Mouse (Mus musculus) lung, embryonic 16.5 days (tissue): ENCODE results near the gene Ubiad1. TPM values are rescaled to one million over a fixed set of nuclear protein-coding genes. Genes with fewer than 3 reads are reported as not detected.

Experiments
- ATAC-seq: fragments of 200-750 bp; cut with Nextera tagmentation; 2 replicates; pipeline ENCODE4 v1.8.0; 2017; ENCODE audit warnings: low read depth, mild to moderate bottlenecking, moderate library complexity
- H3K27ac ChIP-seq: fragments of 300-500 bp; sonication (generic); 2 replicates; pipeline ENCODE4 v1.5.1; 2014; ENCODE audit warnings: mild to moderate bottlenecking, control low read depth, low read length
- H3K27me3 ChIP-seq: fragments of 300-500 bp; sonication (generic); 2 replicates; pipeline ENCODE4 v1.6.1; 2014; ENCODE audit warnings: low read depth, low read length, mixed read lengths; ENCODE audit not compliant: control insufficient read depth, insufficient read depth
- H3K36me3 ChIP-seq: fragments of 300-500 bp; sonication (generic); 2 replicates; pipeline ENCODE4 v1.6.1; 2014; ENCODE audit warnings: low read length; ENCODE audit not compliant: control insufficient read depth, insufficient read depth
- H3K4me1 ChIP-seq: fragments of 300-500 bp; sonication (generic); replicated peaks from 2 replicates; pipeline ENCODE4 v1.6.1; 2014; ENCODE audit warnings: low read length, mixed read lengths; ENCODE audit not compliant: control insufficient read depth, insufficient read depth
- H3K4me2 ChIP-seq: fragments of 300-500 bp; sonication (generic); 2 replicates; pipeline ENCODE4 v1.6.1; 2014; ENCODE audit warnings: low read depth, low read length, control low read depth
- H3K4me3 ChIP-seq: fragments of 300-500 bp; sonication (generic); 2 replicates; pipeline ENCODE4 v1.5.1; 2014; ENCODE audit warnings: mild to moderate bottlenecking, low read length, control low read depth
- H3K9ac ChIP-seq: fragments of 300-500 bp; sonication (generic); 2 replicates; pipeline ENCODE4 v1.6.1; 2014; ENCODE audit warnings: low read length, control low read depth
- H3K9me3 ChIP-seq: fragments of 300-500 bp; sonication (generic); 2 replicates; pipeline ENCODE4 v1.6.1; 2016; ENCODE audit warnings: low read length; ENCODE audit not compliant: control insufficient read depth
- WGBS: fragments of 180-500 bp; shearing (Covaris S2); extraction: QIAGEN DNeasy Blood & Tissue Kit; methylation state at CpG from one replicate; pipeline ENCODE4 v1.1.7; 2014; 5-methylcytosine and 5-hydroxymethylcytosine counted together
- polyA plus RNA-seq: library from polyadenylated mRNA; unstranded; fragments of >200 nt; fragmentation: Nextera tagmentation; extraction: Ambion mirVana; gene quantifications from 2 replicates; pipeline ENCODE4 v1.2.1, GENCODE M21; 2015

Gene Ubiad1
- polyA plus RNA-seq, 1 experiment from 2014 or later, result 24.0 TPM

- Histone ChIP-seq H3K4me2 (no peak overlapping the region), H3K4me1 (no peaks in the 10 kb centered on the region), H3K9ac (no peak overlapping the region), H3K4me3 (no peak overlapping the region), H3K36me3 (peaks cover 59% of the 10 kb centered on the region), H3K27me3 (no peaks in the 10 kb centered on the region), H3K27ac (no peak overlapping the region), H3K9me3 (no peaks in the 10 kb centered on the region)
- 92% methylated on average over 12 of the region's 12 CpGs for WGBS
- no peak for ATAC-seq
Observed at GRCm38 (mm10) chr4:148460656-148461284, 16.2 kb upstream of the Ubiad1 start.

GRCm38 (mm10) chr4:148455477-148456025 lies 11.0 kb upstream of the Ubiad1 start:
- WGBS, result 88% methylated on average over 5 of the region's 5 CpGs
- no peak overlapping the region for H3K9ac ChIP-seq
- no peak overlapping the region for H3K4me2 ChIP-seq
- H3K36me3 ChIP-seq, result peaks cover 48% of the 10 kb centered on the region
- no peaks in the 10 kb centered on the region for H3K9me3 ChIP-seq
- H3K27me3 ChIP-seq, result no peaks in the 10 kb centered on the region
- no peak overlapping the region for H3K27ac ChIP-seq
- H3K4me1 ChIP-seq, result no peaks in the 10 kb centered on the region
- ATAC-seq, result no peak
- no peak overlapping the region for H3K4me3 ChIP-seq

- Histone ChIP-seq H3K9ac (no peak overlapping the region), H3K27ac (no peak overlapping the region), H3K36me3 (peaks cover 40% of the 10 kb centered on the region), H3K27me3 (no peaks in the 10 kb centered on the region), H3K4me1 (peaks cover 7% of the 10 kb centered on the region), H3K4me3 (no peak overlapping the region), H3K4me2 (no peak overlapping the region), H3K9me3 (no peaks in the 10 kb centered on the region)
- WGBS, result 93% methylated on average over 11 of the region's 11 CpGs
- ATAC-seq, result no peak
Observed at GRCm38 (mm10) chr4:148453707-148454106, 9.1 kb upstream of the Ubiad1 start.

- no peaks in the 10 kb centered on the region for H3K9me3 ChIP-seq
- H3K9ac ChIP-seq, result peak overlapping the region; percentile 96
- peaks cover 10% of the 10 kb centered on the region for H3K4me1 ChIP-seq
- H3K27ac ChIP-seq, result no peak overlapping the region
- H3K4me3 ChIP-seq, result peak overlapping the region; percentile 98
- H3K4me2 ChIP-seq, result peak overlapping the region; percentile 88
- H3K27me3 ChIP-seq, result no peaks in the 10 kb centered on the region
- peaks cover 16% of the 10 kb centered on the region for H3K36me3 ChIP-seq
- under 1% methylated on average over 15 of the region's 15 CpGs for WGBS
- ATAC-seq, result no peak; the same call in 1 of the 2 replicates
Observed at GRCm38 (mm10) chr4:148448853-148449245, 4.3 kb upstream of the Ubiad1 start.

- H3K27ac ChIP-seq, result peak within 1 kb of the TSS; percentile 43; the same call in 1 of the 2 replicates
Observed at GRCm38 (mm10) chr4:148448179-148448852, 3.7 kb upstream of the Ubiad1 start, which contains the start of gene Mtor. Gene Mtor, plus strand, starts transcription at chr4:148448611.

GRCm38 (mm10) chr4:148442598-148442997 lies 2.0 kb downstream of the Ubiad1 start:
- Histone ChIP-seq H3K4me2 (no peak overlapping the region), H3K9me3 (no peaks in the 10 kb centered on the region), H3K27ac (no peak overlapping the region), H3K27me3 (no peaks in the 10 kb centered on the region), H3K4me1 (peaks cover 10% of the 10 kb centered on the region), H3K4me3 (no peak overlapping the region), H3K36me3 (no peaks in the 10 kb centered on the region), H3K9ac (no peak overlapping the region)
- WGBS, result 90% methylated on average over 7 of the region's 7 CpGs
- ATAC-seq, result no peak

More at GRCm38 (mm10) chr4:148448179-148448852, 3.7 kb upstream of the Ubiad1 start, which contains the start of gene Mtor:
- WGBS, result under 1% methylated on average over 53 of the region's 56 CpGs
- Histone ChIP-seq H3K9me3 (no peaks in the 10 kb centered on the region), H3K27me3 (no peaks in the 10 kb centered on the region), H3K36me3 (peaks cover 12% of the 10 kb centered on the region; the same call in 1 of the 2 replicates), H3K4me2 (peak within 1 kb of the TSS; percentile 88), H3K9ac (peak within 1 kb of the TSS; percentile 96), H3K4me3 (peak within 1 kb of the TSS; percentile 98), H3K4me1 (peaks cover 15% of the 10 kb centered on the region)
- peak; percentile 97 for ATAC-seq

- WGBS, result 90% methylated on average over 5 of the region's 5 CpGs
- Histone ChIP-seq H3K27me3 (no peaks in the 10 kb centered on the region), H3K4me3 (no peak overlapping the region), H3K36me3 (no peaks in the 10 kb centered on the region), H3K9ac (no peak overlapping the region), H3K4me2 (no peak overlapping the region), H3K9me3 (no peaks in the 10 kb centered on the region), H3K4me1 (peaks cover 10% of the 10 kb centered on the region), H3K27ac (no peak overlapping the region)
- no peak for ATAC-seq
Observed at GRCm38 (mm10) chr4:148441931-148442330, 2.6 kb downstream of the Ubiad1 start.

GRCm38 (mm10) chr4:148435657-148436330 lies 8.8 kb downstream of the Ubiad1 start:
- Histone ChIP-seq H3K27me3 (no peaks in the 10 kb centered on the region), H3K36me3 (peaks cover 5% of the 10 kb centered on the region; the same call in 1 of the 2 replicates), H3K9ac (no peak overlapping the region), H3K4me1 (no peaks in the 10 kb centered on the region), H3K9me3 (no peaks in the 10 kb centered on the region), H3K27ac (no peak overlapping the region), H3K4me3 (no peak overlapping the region), H3K4me2 (no peak overlapping the region)
- no peak for ATAC-seq
- 66% methylated on average over 6 of the region's 6 CpGs for WGBS

GRCm38 (mm10) chr4:148435106-148435505 lies 9.5 kb downstream of the Ubiad1 start:
- Histone ChIP-seq H3K36me3 (peaks cover 5% of the 10 kb centered on the region; the same call in 1 of the 2 replicates), H3K9ac (no peak overlapping the region), H3K9me3 (no peaks in the 10 kb centered on the region), H3K27me3 (no peaks in the 10 kb centered on the region), H3K4me3 (no peak overlapping the region), H3K4me1 (no peaks in the 10 kb centered on the region), H3K4me2 (no peak overlapping the region), H3K27ac (no peak overlapping the region)
- 80% methylated on average over 3 of the region's 3 CpGs for WGBS
- ATAC-seq, result no peak
